Mouse (Mus musculus) testis, adult 10 weeks (tissue): ENCODE results near the gene Olfr700. TPM values are rescaled to one million over a fixed set of nuclear protein-coding genes. Genes with fewer than 3 reads are reported as not detected.

ENCODE experiments used
- polyA plus RNA-seq: library from polyadenylated mRNA; stranded (reverse); fragments of 350-450 nt; fragmentation: Illumina TruSeq; extraction: RNeasy Lipid Tissue Mini Kit (QIAGEN cat#74804); gene quantifications from one replicate; pipeline ENCODE4 v1.2.3, GENCODE M21; 2014; ENCODE audit warnings: low read depth, low replicate concordance

Gene Olfr700
- 0.81 TPM for polyA plus RNA-seq

GRCm38 (mm10) chr7:106808734-106809133 is at the start of gene Olfr700:
Olfr700 (minus strand) TSS chr7:106808834.

DNA sequence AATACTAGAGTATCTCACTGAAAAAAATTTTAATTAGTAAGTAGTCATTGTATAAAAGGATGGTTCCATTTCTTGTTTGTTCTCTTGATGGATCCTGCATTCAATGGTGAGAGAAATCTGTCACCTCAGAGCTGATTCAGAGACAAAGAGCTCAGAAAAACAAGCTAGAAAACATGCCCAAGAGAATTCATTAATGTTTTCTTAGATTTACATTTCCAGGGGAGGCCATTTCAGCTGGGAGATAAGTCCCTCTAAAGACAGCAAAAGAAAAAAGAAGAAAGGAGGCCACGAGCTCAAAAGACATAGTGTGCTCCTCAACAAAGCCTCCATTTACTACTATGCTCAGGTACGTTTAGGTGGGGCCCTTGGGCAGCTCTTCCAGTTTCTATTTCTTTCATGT is 34.4 kb upstream of the Olfr700 start, which contains the start of gene Olfr703:
Gene Olfr703 (plus strand): TSS at position 301 of the 400 bp plus-strand sequence.

GRCm38 (mm10) chr7:106833793-106834192 is 25.2 kb upstream of the Olfr700 start, which contains the start of gene Olfr702:
Olfr702 (minus strand) TSS chr7:106833893.

DNA sequence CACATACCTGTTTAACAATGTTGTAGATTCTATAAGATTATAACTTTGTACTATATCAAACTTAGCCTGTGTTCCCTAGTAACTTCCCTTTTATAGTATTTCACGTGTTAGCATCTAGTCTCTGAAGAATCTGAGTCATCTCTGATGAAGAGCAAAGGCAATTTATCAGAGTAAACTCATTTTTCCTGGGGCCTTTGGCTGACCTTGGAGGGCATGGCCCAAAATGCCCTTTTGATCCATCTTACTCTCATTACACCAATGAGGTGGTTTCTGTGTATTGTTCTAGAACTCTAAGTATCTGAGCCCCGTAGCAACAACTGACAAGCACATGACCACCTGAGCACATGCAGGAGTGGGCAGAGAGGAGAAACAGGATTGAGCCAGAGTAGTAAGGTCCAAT is 5.2 kb upstream of the Olfr700 start, which contains the start of gene Olfr701:
Gene Olfr701 (plus strand): TSS at position 301 of the 400 bp plus-strand sequence.

GRCm38 (mm10) chr7:106793098-106793497 is 15.5 kb downstream of the Olfr700 start, which contains the start of gene Olfr699:
Olfr699 (minus strand) TSS chr7:106793198.

Other genes with a start within 250 kb of the Olfr700 start
- not detected for gene Olfr693, start 128.2 kb downstream of the Olfr700 start, polyA plus RNA-seq
- not detected for gene Olfr694, start 117.0 kb downstream of the Olfr700 start, polyA plus RNA-seq
- not detected for gene Olfr695, start 92.4 kb downstream of the Olfr700 start, polyA plus RNA-seq
- gene Olfr697, start 66.4 kb downstream of the Olfr700 start, polyA plus RNA-seq = 2.3 TPM
- not detected for gene Olfr698, start 53.4 kb downstream of the Olfr700 start, polyA plus RNA-seq
- gene Olfr699, start 15.6 kb downstream of the Olfr700 start, polyA plus RNA-seq = 0.18 TPM
- 19.2 TPM for gene Olfr701, start 5.3 kb upstream of the Olfr700 start, polyA plus RNA-seq
- gene Olfr702, start 25.1 kb upstream of the Olfr700 start, polyA plus RNA-seq = not detected
- 1.0 TPM for gene Olfr703, start 34.5 kb upstream of the Olfr700 start, polyA plus RNA-seq
- not detected for gene Olfr704, start 54.4 kb upstream of the Olfr700 start, polyA plus RNA-seq
- gene Olfr705, start 68.1 kb upstream of the Olfr700 start, polyA plus RNA-seq = not detected
- not detected for gene Olfr706, start 79.3 kb upstream of the Olfr700 start, polyA plus RNA-seq
- not detected for gene Olfr707, start 92.4 kb upstream of the Olfr700 start, polyA plus RNA-seq
- gene Olfr1532-ps1, start 99.2 kb upstream of the Olfr700 start, polyA plus RNA-seq = not detected
- gene Olfr709-ps1, start 123.4 kb upstream of the Olfr700 start, polyA plus RNA-seq = not detected
- not detected for gene Olfr710, start 139.5 kb upstream of the Olfr700 start, polyA plus RNA-seq
- gene Olfr6, start 155.1 kb upstream of the Olfr700 start, polyA plus RNA-seq = 0.07 TPM
- gene Olfr711, start 166.6 kb upstream of the Olfr700 start, polyA plus RNA-seq = not detected
- gene Olfr2, start 197.2 kb upstream of the Olfr700 start, polyA plus RNA-seq = not detected
- not detected for gene Olfr713, start 222.3 kb upstream of the Olfr700 start, polyA plus RNA-seq